Mouse (Mus musculus): ENCODE results near the gene Grik2. TPM values are rescaled to one million over a fixed set of nuclear protein-coding genes. Genes with fewer than 3 reads are reported as not detected.
"Not testable (repeated sequence)": the region's sequence is repeated elsewhere in the genome, so short reads cannot be mapped to it uniquely, and the experiment has no call there.

The Grik2 gene
- polyA plus RNA-seq, 1 experiment, result 0.05 TPM

DNA sequence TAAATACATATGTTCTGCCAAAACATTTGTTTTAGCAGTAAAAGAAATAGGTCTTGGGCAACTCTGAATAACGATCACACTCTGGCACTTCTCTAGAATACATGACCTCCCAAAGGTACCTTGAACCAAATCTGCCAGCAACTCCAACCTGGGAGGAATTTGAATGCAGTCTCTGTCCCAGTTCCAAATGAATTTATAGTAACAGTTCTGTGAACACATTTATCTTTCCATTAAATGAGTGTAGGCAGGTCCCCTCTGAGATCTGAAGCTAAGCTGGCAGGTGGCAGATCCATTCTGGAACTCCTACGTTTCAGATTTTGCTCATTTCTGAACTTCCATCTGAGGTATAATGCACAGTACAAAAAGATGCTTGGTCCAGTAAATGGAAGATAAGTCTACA lies 352.3 kb downstream of the Grik2 start:
- TF ChIP-seq POLR2A (IDR thresholded peaks at IDR 0.05; ENCODE audit: control insufficient read depth, extremely low read depth, insufficient read depth, low read length, poor library complexity), result no peak
- no peak for TF ChIP-seq CTCF (IDR thresholded peaks at IDR 0.05; ENCODE audit: borderline replicate concordance, control insufficient read depth, extremely low read depth, insufficient read depth, low read length, poor library complexity)
- H3K4me3 ChIP-seq (ENCODE audit: control insufficient read depth, insufficient read depth, low read length), result no peak overlapping the region
- 87% methylated on average over 2 of the region's 2 CpGs for WGBS

DNA sequence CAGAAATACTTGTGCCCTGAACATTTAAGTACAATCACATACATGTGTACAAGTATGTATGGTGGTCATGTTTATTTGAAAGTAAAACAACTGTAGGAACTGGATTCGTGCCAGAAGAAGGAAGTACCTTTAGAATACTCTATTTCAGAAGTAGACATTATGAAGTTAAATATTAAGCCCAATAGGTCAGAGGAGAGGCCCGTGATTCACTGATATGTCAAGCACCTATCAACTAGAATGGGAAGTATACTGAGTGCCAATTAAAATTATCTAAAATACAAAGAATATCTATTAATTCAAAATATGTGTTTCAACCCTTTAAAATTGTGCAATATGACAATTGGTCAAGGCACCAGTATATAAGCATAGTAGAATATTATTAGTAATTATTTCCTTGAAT lies 355.7 kb downstream of the Grik2 start:
- no peak for TF ChIP-seq CTCF (IDR thresholded peaks at IDR 0.05; ENCODE audit: borderline replicate concordance, control insufficient read depth, extremely low read depth, insufficient read depth, low read length, poor library complexity)
- no peak for TF ChIP-seq POLR2A (IDR thresholded peaks at IDR 0.05; ENCODE audit: control insufficient read depth, extremely low read depth, insufficient read depth, low read length, poor library complexity)
- no peaks in the 10 kb centered on the region for H3K4me1 ChIP-seq (replicated peaks; ENCODE audit: control insufficient read depth, insufficient read depth, low read length)
- DNase-seq, result no peak
- WGBS, result 76% methylated on average over 2 of the region's 2 CpGs
- H3K4me3 ChIP-seq (ENCODE audit: control insufficient read depth, insufficient read depth, low read length), result no peak overlapping the region
- no peaks in the 10 kb centered on the region for H3K36me3 ChIP-seq (ENCODE audit: control insufficient read depth, insufficient read depth, low read length)
- H3K27me3 ChIP-seq (ENCODE audit: control insufficient read depth, insufficient read depth, low read length), result no peaks in the 10 kb centered on the region
- H3K27ac ChIP-seq (ENCODE audit: control insufficient read depth, insufficient read depth, low read length), result no peak overlapping the region

More for the DNA sequence above, 352.3 kb downstream of the Grik2 start:
- H3K27ac ChIP-seq (ENCODE audit: control insufficient read depth, insufficient read depth, low read length), result no peak overlapping the region
- no peaks in the 10 kb centered on the region for H3K36me3 ChIP-seq (ENCODE audit: control insufficient read depth, insufficient read depth, low read length)
- no peaks in the 10 kb centered on the region for H3K4me1 ChIP-seq (replicated peaks; ENCODE audit: control insufficient read depth, insufficient read depth, low read length)
- no peak for DNase-seq
- no peaks in the 10 kb centered on the region for H3K27me3 ChIP-seq (ENCODE audit: control insufficient read depth, insufficient read depth, low read length)

DNA sequence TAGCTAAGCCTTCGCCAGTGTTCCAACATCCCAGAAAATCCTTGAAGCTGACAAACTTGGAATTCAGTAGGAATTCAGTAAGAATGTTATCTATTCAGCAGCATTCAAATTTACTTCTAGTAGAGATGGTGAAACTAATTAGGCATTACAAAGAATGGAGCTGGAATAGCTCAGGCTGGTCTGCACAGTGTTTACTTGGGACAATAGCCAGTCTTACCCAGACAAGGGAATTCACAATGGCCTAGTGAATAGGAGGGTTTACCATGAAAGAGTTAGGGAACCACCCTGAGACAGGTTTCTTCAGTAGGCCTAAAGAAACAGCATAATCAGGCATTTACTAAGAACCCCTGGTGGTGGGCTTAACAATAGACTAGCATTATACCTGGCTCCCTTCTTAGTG lies 371.4 kb downstream of the Grik2 start:
- not testable (repeated sequence) for H3K27me3 ChIP-seq (ENCODE audit: control insufficient read depth, insufficient read depth, low read length); H3K4me1 ChIP-seq (replicated peaks; ENCODE audit: control insufficient read depth, insufficient read depth, low read length); DNase-seq; H3K4me3 ChIP-seq (ENCODE audit: control insufficient read depth, insufficient read depth, low read length); H3K27ac ChIP-seq (ENCODE audit: control insufficient read depth, insufficient read depth, low read length); H3K36me3 ChIP-seq (ENCODE audit: control insufficient read depth, insufficient read depth, low read length)
- 86% methylated on average over 1 of the region's 1 CpGs for WGBS

DNA sequence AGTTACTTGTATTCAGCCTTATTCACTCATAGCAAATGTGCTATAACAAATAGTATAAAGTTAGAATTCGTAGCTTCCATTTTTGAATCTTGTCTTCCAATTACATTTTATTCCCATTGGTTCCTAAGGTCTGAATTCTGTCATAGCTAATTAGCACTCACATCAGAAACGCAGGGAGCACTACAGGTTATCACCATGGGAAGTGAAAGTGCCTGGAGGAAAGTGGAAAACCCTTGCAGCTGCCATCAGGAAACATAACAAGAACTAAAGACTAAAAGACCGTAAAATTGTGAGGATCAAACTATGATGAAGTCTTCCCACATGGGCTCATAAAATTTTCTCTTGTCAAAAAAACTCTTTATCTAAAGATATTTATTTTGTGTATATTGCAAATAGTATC lies 405.6 kb downstream of the Grik2 start:
- no peak for TF ChIP-seq CTCF (IDR thresholded peaks at IDR 0.05; ENCODE audit: borderline replicate concordance, control insufficient read depth, extremely low read depth, insufficient read depth, low read length, poor library complexity)
- no peaks in the 10 kb centered on the region for H3K4me1 ChIP-seq (replicated peaks; ENCODE audit: control insufficient read depth, insufficient read depth, low read length)
- DNase-seq, result no peak
- WGBS, result 72% methylated on average over 3 of the region's 3 CpGs
- no peaks in the 10 kb centered on the region for H3K36me3 ChIP-seq (ENCODE audit: control insufficient read depth, insufficient read depth, low read length)
- no peak overlapping the region for H3K27ac ChIP-seq (ENCODE audit: control insufficient read depth, insufficient read depth, low read length)
- H3K27me3 ChIP-seq (ENCODE audit: control insufficient read depth, insufficient read depth, low read length), result no peaks in the 10 kb centered on the region
- H3K4me3 ChIP-seq (ENCODE audit: control insufficient read depth, insufficient read depth, low read length), result no peak overlapping the region

DNA sequence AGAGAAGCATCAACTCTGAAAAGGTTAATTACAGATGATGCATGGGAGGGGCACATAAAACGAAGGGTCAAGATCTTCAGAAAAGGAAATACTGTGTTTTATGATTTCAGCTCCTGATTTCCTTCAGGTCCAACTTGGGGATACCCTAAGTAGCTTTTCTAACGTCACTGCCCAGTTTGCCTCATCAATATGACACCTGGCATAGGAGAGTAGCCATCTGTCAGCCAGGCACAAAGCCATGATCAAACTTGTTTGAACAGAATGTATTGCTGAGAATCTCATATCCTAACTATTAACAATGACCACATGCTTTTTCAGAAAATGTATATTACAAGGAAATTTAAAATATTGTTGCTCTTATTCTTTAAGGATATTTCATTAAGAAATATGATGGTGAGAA lies 406.7 kb downstream of the Grik2 start:
- Histone ChIP-seq H3K27ac (ENCODE audit: control insufficient read depth, insufficient read depth, low read length) (no peak overlapping the region), H3K4me1 (replicated peaks; ENCODE audit: control insufficient read depth, insufficient read depth, low read length) (no peaks in the 10 kb centered on the region), H3K27me3 (ENCODE audit: control insufficient read depth, insufficient read depth, low read length) (no peaks in the 10 kb centered on the region), H3K36me3 (ENCODE audit: control insufficient read depth, insufficient read depth, low read length) (no peaks in the 10 kb centered on the region), H3K4me3 (ENCODE audit: control insufficient read depth, insufficient read depth, low read length) (no peak overlapping the region)
- no peak for DNase-seq
- TF ChIP-seq POLR2A (IDR thresholded peaks at IDR 0.05; ENCODE audit: control insufficient read depth, extremely low read depth, insufficient read depth, low read length, poor library complexity) (no peak), CTCF (IDR thresholded peaks at IDR 0.05; ENCODE audit: borderline replicate concordance, control insufficient read depth, extremely low read depth, insufficient read depth, low read length, poor library complexity) (no peak)
- WGBS, result 54% methylated on average over 2 of the region's 2 CpGs

DNA sequence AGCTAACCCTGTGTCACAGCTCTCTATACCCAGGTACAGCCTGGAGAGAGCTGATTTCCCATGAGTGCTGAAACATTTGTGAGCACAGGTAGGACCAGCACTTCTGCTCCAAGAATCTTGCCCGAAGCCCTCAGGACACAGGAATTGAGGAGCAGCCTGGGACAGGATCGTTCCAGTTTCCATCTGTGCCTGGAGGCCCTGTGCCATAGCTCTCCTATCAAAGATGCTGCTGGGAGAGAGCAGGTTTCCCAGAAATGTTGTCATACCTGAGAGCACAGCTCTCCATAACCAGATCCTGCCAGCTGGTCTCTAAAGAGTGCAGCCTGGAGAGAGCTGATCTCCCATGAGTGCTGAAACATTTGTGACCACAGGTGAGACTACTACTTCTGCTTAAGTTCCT lies 420.0 kb downstream of the Grik2 start:
- TF ChIP-seq CTCF (IDR thresholded peaks at IDR 0.05; ENCODE audit: borderline replicate concordance, control insufficient read depth, extremely low read depth, insufficient read depth, low read length, poor library complexity), result no peak
- TF ChIP-seq POLR2A (IDR thresholded peaks at IDR 0.05; ENCODE audit: control insufficient read depth, extremely low read depth, insufficient read depth, low read length, poor library complexity), result no peak
- no peaks in the 10 kb centered on the region for H3K4me1 ChIP-seq (replicated peaks; ENCODE audit: control insufficient read depth, insufficient read depth, low read length)
- H3K27ac ChIP-seq (ENCODE audit: control insufficient read depth, insufficient read depth, low read length), result no peak overlapping the region
- 91% methylated on average over 2 of the region's 2 CpGs for WGBS
- no peak for DNase-seq
- no peaks in the 10 kb centered on the region for H3K27me3 ChIP-seq (ENCODE audit: control insufficient read depth, insufficient read depth, low read length)
- no peaks in the 10 kb centered on the region for H3K36me3 ChIP-seq (ENCODE audit: control insufficient read depth, insufficient read depth, low read length)
- H3K4me3 ChIP-seq (ENCODE audit: control insufficient read depth, insufficient read depth, low read length), result no peak overlapping the region

DNA sequence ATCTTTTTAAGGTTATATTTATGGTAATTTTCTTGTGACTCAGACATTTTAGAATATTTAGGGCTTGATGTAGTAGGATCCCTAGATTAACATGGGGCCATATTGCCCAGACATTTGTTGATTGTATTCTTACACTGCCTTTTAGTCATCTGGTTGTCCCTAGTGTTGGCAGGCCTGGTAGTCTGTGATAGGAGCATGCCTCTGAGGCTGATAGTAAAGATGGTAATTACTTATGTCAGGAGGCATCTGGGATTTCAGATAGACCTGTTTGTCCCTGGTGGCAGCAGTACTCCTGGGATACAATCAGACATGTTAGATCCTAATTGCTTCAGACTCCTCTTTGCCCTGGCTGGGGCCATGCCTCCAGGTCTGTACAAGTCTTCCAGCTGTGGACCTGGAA lies 423.3 kb downstream of the Grik2 start:
- H3K4me1 ChIP-seq (replicated peaks; ENCODE audit: control insufficient read depth, insufficient read depth, low read length), result no peaks in the 10 kb centered on the region
- TF ChIP-seq CTCF (IDR thresholded peaks at IDR 0.05; ENCODE audit: borderline replicate concordance, control insufficient read depth, extremely low read depth, insufficient read depth, low read length, poor library complexity), result no peak
- no peak for TF ChIP-seq POLR2A (IDR thresholded peaks at IDR 0.05; ENCODE audit: control insufficient read depth, extremely low read depth, insufficient read depth, low read length, poor library complexity)
- no peak overlapping the region for H3K27ac ChIP-seq (ENCODE audit: control insufficient read depth, insufficient read depth, low read length)

More for the DNA sequence above, 423.3 kb downstream of the Grik2 start:
- Histone ChIP-seq H3K4me3 (ENCODE audit: control insufficient read depth, insufficient read depth, low read length) (no peak overlapping the region), H3K36me3 (ENCODE audit: control insufficient read depth, insufficient read depth, low read length) (no peaks in the 10 kb centered on the region), H3K27me3 (ENCODE audit: control insufficient read depth, insufficient read depth, low read length) (no peaks in the 10 kb centered on the region)
- no peak for DNase-seq

Data from thymus, adult 2 months (tissue).